Mouse (Mus musculus): ENCODE data around the gene Plk1.

The Plk1 gene

DNA sequence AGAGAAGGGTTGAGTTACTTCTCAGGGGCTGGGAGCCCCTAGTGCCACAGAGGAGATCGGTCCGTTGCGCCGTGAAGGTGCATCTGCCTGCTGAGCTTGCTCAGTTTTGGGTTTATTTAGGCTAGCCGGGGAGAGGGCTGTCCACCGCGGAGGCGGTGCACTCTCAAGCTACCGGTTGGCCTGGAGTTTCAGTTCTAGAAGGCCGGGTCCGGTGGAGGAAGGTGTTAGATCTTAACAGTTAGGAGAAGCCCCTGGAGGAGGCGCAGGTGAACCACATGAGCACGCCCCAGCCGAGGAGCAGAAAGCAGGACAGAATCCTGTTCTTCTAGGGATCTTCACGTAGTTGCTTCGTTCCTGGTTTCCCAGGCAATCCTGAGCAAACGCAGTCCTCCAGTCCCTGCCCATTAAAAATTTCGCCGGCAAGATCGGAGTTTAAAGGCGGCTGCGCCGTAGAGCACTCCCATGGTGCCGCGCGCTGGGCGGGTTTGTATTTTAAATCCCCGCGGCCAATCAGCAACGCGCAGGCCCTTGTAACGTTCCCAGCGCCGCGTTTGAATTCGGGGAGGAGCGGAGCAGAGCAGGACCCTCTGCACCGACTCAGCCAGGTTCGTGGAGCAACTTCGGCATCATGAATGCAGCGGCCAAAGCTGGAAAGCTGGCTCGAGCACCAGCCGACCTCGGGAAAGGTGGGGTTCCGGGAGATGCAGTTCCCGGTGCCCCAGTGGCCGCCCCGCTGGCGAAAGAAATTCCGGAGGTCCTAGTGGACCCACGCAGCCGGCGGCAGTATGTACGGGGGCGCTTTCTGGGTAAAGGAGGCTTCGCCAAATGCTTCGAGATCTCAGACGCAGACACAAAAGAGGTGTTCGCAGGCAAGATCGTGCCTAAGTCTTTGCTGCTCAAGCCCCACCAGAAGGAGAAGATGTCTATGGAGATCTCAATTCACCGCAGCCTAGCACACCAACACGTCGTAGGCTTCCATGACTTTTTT, at the start of gene Plk1:
Gene Plk1, plus strand, starts transcription at position 525 of the 988 bp plus-strand sequence.
- DNase-seq (ENCODE audit: low read depth, low spot score) = peak; percentile 75

DNA sequence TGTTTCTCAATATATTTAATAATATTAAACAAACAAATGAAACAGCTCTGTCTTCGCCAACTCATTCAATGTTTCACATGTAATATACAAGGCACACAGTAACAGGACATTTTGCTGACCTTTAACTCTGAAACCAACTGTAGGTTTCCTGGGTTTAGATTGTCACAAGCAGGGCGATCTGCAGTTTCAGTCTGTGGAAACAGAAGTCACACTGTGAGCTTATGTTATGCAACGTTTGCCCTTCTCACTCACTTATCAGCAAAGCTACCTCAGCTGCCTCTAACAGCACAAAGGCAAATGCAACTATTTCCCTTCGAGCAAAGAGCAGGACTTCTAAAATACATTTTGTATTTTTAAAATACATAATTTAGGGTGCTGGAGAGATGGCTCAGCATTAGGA, 35.7 kb upstream of the Plk1 start:
- no peak for DNase-seq (ENCODE audit: low read depth, low spot score)

DNA sequence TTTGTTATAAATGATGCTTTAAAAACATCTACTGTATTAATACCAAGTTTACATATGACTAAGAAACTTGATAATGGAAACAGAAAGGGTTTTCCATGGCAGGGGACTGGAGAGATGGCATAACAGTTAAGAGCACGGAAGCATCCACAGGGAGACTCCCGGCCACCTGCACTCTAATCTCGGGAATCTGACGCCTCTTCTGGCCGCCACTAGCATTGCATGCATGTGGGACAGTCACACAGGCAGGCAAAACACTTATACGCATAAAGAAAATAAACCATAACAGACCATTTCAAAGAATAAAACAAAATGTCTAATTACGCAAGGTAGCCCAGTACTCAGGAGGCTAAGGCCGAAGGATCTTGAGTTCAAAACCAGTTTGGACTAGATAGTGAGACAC, 33.6 kb upstream of the Plk1 start:
- no peak for DNase-seq (ENCODE audit: low read depth, low spot score)

DNA sequence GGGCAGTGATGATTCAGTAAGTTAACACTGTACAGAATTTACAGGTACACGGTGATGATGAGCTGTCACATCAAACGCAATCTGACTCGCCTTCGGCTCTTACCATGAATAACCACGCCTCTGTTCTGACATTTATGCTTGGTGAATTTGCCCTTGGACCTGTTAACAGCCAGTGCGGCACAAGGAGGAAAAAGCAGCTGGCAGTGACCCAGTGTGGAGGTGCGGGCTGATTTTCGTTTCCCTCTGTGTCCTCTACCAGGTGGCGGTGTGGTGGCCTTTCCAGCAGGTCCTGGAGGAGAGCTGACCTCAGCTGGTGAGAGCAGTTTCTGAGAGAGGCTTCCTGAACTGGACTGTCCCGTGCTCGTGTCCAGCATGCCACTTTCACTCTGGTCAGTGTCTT, 32.3 kb upstream of the Plk1 start:
- DNase-seq (ENCODE audit: low read depth, low spot score) = no peak

DNA sequence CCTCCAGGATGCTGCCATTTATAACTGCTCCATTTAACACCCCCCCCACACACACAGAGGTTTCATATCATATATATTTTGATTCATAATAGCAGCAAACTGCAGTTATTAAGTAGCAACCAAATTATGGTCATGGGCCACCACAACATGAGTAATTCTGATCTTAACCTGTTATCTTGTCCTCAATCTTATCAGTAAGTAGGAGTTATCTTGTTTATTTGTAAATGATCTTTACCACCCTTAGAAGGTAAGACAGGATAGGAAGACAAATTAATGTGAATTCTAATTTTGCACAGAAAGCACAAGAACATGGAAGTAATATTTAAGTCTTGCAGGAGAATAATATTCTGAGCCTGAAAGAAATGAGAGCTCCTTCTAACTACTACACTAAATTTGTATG, 27.4 kb upstream of the Plk1 start:
- no peak for DNase-seq (ENCODE audit: low read depth, low spot score)

DNA sequence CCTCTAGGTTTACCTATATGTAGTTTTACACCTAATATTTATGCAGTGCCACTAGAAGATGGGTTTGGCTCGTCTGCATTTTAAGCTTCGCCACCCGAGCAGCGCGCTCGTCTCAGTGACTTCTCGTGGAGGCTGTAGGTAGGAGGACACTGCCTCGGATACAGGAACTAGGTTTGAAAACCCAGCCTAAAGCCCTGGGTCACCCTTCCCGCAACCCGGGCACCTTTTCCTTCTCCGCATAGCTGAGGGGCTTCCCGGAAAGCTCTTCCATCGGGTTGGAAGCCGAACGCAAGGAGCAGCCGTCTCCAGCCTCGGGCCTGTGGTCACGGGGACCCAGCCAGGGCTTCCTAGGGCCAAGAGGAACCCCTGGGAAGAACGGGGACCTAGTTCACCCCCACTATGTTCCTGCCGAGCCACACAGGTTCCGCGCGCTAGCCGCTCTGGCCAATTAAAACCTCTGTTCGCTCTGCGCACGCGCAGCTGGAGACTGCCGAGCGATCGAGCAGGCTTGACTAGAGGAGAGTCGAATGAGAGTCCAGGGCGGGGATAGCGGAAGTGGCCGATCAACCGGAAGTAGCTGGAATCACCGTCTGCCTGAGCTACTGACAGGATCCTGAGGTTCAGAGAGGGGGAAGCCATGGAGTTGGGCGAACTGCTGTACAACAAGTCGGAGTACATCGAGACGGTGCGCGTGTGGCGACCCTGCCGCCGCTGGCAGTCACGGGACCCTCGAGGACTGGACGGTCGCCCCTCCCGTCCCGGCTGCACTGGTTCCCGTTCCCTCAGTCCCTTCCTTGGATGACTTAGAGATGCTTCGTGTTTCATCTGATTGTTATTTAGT, 26.5 kb upstream of the Plk1 start, which contains the start of the genes Palb2 and Dctn5:
Gene Palb2, minus strand, starts transcription at position 489 of the 841 bp plus-strand sequence.
Gene Dctn5, plus strand, starts transcription at position 545 of the 841 bp plus-strand sequence.
- peak; percentile 96 for DNase-seq (ENCODE audit: low read depth, low spot score)

DNA sequence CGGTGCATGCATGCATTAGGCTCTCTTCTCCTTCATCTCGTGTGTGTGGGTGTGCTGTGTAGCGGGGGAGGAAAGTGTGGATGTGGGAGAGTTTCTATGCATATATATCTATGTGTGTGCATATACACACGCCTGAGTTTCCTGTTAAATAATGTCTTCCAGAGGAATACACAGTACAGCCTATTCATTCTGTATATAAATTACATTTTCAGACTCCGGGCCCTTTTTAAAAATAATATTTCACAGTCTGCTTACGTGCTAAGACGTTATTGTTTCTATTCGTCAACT, 26.0 kb upstream of the Plk1 start:
- DNase-seq (ENCODE audit: low read depth, low spot score) = no peak

DNA sequence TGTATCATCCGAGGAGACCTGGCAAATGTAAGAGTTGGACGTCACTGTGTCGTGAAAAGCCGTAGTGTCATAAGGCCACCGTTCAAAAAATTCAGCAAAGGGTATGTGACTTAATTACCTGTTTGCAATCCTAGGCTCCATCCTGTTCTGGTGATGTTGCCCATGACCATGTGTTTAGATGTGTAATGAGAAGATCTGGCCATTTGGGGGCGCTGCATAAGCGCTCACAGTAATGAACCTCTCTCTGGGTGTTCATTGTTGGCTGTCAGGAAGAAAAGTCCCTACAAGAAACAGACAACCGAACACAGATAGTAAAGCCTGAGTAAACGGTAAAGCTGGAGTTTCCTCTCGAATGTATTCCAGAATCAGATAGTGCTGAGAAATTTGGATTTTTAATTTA, 24.2 kb upstream of the Plk1 start:
- DNase-seq (ENCODE audit: low read depth, low spot score) = no peak

DNA sequence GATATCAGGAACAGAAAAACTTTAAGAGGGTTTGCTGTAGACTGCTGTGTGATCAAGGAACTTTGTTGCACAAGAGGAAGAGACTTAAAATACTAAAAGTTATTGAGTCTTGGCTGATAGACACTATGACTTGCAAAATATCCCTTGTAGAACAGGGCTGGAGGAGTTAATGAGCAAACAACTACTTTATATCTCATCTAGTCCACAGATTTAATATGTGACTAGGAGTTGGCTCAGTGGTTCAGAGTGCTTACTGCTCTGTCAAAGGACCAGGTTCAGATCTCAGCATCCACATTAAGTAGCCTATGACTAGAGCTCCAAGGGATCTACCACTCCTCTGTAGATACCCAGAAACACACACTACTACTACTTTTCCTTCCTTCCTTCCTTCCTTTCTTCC, 22.2 kb upstream of the Plk1 start:
- DNase-seq (ENCODE audit: low read depth, low spot score) = no peak

DNA sequence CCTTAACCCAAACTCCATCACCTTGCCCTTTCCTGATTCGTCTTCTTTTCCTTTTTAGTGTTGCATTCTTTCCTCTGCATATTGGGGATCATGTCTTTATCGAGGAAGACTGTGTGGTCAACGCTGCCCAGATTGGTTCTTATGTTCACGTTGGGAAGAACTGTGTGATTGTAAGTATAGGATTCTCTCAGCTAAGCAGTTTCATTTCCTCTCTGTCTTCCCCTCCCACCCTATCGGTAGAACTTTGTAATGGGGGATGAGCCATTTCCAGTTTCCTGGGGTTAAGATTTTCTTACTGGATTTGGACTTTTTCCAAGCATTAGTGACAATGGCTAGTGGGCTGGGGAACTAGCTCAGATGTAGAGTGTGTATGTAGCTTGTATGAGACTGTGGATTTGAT, 21.0 kb upstream of the Plk1 start:
- no peak for DNase-seq (ENCODE audit: low read depth, low spot score)

DNA sequence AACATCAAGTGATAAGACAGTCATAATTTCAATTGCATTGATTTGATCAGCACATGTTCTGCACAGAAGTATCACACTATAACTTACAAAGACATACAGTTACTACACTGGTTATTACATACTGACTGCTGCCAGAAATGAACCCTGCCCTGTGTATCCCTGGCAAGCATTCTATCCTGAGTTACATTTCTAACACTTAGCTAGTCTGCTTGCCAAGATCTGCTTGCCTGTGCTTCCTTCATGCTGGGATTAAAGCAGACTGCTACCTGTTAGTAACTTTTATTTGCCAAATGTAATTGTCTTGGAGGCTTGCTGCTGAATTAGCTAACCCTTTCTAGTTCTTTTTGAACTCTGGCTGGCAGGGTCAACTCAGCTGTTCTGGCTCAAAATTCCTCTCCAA, 18.2 kb upstream of the Plk1 start:
- no peak for DNase-seq (ENCODE audit: low read depth, low spot score)

DNA sequence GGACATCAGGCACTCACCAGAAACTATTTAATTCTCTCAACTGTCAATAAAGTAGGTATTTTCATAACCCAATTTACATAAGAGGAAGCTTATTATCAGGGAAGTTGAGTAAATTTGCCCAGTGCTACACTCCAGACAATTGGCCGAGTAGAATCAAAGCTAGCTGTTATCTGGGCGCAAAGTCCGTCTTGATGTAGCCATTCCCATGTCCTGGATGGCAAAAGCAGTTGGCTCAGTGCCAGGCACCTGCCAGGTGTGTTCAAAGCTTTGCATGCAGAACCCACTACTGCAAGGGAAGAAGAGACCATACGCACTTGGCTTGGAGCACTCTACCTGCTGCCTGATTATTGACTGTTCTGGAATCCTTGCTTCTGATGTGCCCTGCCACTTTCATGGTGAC, 6.8 kb upstream of the Plk1 start:
- DNase-seq (ENCODE audit: low read depth, low spot score) = no peak

DNA sequence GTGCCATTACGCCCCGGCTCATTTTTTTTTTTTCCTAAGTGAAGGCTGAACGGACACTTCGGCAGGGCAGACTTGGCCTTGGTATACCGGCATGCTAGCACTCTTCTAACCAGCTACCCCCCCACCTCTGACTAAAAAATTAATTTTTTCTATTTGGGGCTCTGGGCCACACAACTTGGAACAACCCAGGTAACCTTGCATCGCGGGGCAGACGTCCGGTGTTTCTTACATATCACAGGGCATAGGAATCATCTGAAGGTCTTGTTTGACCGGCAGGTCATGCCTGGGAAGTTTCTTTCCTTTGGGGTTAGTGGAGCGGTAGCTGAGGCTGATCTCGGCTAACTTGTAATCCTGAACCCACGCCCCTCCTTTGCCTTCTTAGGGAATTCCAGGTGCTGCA, 751 bp upstream of the Plk1 start:
- DNase-seq (ENCODE audit: low read depth, low spot score) = no peak

DNA sequence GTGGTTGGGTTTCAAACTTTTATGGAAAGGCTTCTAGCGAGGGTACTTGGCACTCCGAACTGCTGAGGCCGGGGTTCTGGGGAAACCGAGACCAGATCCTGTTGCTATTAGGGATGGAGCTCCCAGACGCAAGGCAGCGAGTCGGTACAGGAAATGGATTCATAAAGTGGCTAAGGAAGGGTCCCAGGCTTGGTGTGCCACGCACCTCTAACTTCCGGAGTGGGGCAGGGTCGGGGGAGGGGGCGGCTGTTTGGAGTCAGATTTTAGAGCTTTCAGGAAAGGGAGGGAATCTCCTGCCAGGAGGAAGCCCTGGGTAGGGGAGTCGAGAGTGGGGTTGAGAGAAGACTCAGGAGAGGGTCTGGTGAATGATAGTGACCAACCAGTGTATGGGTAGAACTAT, 798 bp downstream of the Plk1 start:
- DNase-seq (ENCODE audit: low read depth, low spot score) = no peak

DNA sequence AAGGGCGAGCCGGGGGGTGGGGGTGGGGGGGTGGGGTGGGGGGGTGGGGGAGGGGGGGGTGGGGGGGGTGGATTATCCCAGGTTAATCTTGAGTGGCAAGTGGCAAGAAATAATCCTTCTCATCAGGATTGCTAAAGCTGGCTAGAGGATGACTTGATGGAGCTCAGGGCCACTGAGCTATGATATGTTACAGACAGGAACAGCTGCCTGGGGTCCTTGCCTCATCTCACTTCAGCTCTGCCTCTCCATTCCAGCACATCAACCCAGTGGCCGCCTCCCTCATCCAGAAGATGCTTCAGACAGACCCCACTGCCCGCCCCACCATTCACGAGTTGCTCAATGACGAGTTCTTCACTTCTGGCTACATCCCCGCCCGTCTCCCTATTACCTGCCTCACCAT, 4.5 kb downstream of the Plk1 start:
- no peak for DNase-seq (ENCODE audit: low read depth, low spot score)

DNA sequence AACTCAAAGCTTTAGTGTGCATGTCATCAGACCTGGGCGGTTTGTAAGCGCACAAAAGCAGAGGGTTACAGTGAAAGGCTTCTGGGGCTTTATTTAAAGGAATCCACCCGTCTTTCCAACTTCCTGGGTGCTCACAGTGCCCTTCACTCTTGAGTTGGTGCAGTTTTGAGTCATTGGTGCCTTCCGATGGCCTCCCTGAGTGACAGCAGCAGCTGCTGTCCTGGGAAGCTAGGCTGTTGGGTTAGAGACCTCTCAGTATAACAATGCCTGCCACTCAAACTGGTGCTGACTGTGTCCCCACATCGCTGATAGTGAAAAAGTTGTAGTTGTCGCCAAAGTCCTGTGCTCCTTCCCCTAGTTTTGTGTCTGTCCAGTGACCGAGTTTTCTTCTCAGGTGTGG, 8.0 kb downstream of the Plk1 start:
- no peak for DNase-seq (ENCODE audit: low read depth, low spot score)

DNA sequence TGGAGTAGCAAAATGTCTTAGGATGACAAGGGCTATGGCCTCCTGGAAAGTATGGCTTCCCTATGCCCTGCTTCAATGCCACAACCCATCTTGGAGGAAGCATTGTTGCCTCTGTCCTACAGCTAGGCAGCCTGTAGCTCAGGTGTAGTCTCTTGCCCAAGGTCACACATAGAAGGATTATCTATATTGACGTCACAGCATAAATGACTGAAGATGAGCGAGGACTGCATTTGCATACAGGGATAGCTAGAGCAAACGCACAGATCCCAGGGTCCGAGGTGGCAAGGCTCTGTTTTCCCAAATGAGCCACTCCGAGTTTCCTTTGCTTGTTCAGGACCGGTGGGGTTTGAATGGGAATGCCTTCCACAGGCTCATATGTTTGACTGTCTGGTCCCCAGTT, 11.5 kb downstream of the Plk1 start:
- no peak for DNase-seq (ENCODE audit: low read depth, low spot score)

DNA sequence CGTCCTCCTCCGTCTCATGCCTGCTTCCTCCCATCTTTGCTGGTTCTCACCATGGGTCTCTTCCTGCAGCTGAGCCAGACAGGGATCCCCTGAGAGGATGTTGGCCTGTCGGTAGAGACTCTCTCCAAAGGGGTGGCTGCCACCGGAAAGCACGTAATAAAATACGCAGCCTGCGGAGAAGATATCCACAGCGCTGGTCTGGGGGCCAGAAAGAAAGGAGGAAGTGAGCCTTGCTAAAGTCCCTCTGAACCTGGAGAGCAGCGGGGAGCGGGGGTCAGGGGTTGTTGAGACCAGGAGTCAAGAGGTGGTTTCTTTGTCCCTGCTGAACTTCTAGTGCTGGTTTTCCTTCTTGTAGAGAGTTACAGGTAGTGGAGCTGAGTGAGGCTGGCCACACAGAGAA, 12.4 kb downstream of the Plk1 start:
- DNase-seq (ENCODE audit: low read depth, low spot score) = no peak

DNA sequence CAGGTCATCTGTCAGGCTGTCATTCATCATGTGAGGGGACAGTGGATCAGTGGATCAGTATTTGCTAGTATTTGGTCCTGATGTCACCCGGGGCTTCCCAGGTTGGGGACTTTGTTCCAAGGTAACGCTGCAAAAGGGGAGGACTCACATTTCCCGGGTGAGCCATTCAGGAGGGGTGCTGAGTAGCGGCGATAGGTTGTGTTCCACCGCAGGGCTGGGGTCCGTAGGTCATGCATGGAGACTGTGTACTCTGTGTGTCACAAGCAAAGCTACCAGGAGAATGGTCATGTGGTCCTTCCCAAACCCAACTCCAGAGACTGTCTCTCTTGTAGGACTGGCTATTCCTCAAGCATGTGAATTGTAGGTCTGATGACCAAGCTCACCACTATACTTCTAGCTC, 21.5 kb downstream of the Plk1 start:
- no peak for DNase-seq (ENCODE audit: low read depth, low spot score)

DNA sequence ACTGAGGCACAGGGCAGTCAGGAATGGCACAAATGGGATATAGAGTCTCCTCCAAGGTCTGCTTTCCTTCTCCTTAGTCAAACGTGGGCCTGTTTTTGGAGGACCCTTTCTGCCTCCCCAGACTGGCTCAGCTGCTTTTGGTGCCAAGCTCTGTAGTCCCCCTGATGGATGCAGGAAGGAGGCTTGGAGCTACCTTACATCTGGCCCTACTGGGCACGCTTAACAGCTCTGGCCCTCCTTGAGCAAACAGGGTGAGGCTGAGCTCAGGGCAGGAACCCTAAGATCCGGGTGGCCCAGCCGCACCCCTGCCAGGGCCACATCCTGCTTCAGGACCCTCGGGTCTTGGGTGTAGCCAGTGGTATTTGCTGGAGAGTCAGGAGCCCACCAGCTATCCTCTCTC, 25.3 kb downstream of the Plk1 start:
- DNase-seq (ENCODE audit: low read depth, low spot score) = no peak

DNA sequence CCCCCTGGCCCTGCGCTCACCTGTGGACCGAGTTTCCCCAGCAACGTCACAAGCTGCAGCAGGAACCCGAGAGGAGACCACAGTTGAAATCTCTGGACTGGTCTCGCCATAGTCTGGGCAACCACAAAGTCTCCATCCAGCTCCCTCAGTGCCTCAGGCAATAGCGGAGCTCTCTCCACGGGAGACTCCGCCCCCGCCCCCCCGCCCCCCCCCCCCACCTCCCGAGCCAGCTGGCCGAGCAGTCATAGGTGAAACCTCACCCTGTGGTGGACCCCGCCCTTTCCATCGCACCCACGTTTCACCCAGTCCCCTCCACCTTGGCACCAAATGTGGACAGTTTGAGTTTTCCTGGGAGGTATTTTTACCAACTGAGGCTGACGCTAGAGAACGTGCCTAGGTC, 26.8 kb downstream of the Plk1 start, which contains the start of gene Ern2:
Gene Ern2, minus strand, starts transcription at position 165 of the 400 bp plus-strand sequence.
- no peak for DNase-seq (ENCODE audit: low read depth, low spot score)

DNA sequence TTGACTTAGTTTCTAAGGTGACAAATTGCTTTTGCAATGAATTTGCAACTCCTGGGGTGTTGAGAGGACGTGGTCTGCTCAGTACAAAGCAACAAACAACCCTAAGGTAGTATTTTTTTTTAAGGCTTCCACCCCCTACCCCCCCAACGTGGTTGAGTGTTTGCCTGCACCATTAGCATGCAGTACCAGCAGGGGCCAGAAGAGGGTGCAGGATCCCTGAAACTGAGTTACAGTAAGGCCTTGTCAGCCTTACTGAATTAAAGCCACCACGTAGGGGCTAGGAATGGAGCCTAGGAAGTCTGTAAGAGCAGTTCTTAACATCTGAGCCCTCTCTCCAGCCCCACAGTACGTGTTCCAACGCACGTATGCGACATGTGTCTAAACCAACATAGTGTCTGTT, 30.2 kb downstream of the Plk1 start:
- DNase-seq (ENCODE audit: low read depth, low spot score) = peak; percentile 36

DNA sequence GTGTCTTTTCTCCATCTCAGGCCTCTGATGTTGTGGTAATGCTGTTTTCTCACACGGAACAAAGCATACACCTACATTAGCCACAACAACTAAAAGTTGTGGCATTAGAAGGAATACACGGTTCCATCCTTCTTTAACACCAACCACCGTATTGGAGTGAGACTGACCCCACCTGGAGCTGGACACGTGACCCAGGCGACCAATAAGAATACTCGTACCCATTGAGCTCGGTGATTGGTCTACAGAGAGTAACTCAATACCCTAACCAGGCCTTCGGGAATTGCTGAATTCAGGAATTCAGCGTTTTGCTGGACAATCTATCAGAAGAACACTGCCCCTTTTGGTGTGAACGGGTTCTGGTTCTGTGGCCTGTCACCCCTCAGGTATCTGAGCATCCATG, 31.9 kb downstream of the Plk1 start:
- no peak for DNase-seq (ENCODE audit: low read depth, low spot score)
